Mouse (Mus musculus): ENCODE measurements at regions not wholly inside any gene's neighbourhood (a gene's known extent, or its start where the extent isn't known, plus 50 kb on each side); places are given as distances from the start of the nearest gene placed in this dataset.

DNA sequence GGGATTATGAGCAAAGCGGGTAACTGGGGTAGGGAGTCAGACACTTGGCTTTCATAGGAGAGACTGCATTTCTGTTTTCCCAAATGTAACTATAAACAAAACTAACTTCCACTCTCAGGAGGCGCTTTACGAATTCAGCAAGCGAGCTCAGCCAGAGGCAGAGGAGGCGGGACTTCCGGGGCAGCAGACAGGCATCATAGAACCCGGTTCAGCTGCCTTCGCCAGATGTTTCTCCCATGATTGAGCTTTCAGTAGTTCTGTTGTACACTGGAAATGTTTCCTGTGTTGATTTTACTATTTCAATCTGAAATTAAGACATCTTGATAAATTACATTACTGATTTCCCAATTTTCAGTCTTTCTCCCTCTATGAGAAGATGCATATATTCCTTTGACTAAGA lies 92.9 kb downstream of the Zfp365 start:
- no peaks in the 10 kb centered on the region for H3K27me3 ChIP-seq (ENCODE audit: control insufficient read depth, insufficient read depth, low read length)
- H3K4me1 ChIP-seq (ENCODE audit: control insufficient read depth in 2 of 2, insufficient read depth in 2 of 2, low read length in 2 of 2) = no peaks in the 10 kb centered on the region
- no peaks in the 10 kb centered on the region for H3K36me3 ChIP-seq (ENCODE audit: control insufficient read depth, insufficient read depth, low read length)
- ATAC-seq (ENCODE audit: insufficient number of reproducible peaks, insufficient read depth, low FRiP score, low read depth) = no peak
- H3K9me3 ChIP-seq (ENCODE audit: control insufficient read depth, low read length) = peaks cover 4% of the 10 kb centered on the region; the same call in 1 of the 2 replicates
- 85% methylated on average over 8 of the region's 8 CpGs for WGBS
- H3K4me2 ChIP-seq (ENCODE audit: low read length) = no peak overlapping the region
- no peak overlapping the region for H3K9ac ChIP-seq (ENCODE audit: low read length)
- H3K27ac ChIP-seq (replicated peaks in 1 of 2; ENCODE audit: control insufficient read depth in 1 of 2, insufficient read depth in 1 of 2, low read depth in 2 of 2, low read length in 2 of 2) = no peak overlapping the region
- H3K4me3 ChIP-seq (ENCODE audit: control insufficient read depth in 1 of 2, insufficient read depth in 1 of 2, low read depth in 1 of 2, low read length in 2 of 2) = no peak overlapping the region

DNA sequence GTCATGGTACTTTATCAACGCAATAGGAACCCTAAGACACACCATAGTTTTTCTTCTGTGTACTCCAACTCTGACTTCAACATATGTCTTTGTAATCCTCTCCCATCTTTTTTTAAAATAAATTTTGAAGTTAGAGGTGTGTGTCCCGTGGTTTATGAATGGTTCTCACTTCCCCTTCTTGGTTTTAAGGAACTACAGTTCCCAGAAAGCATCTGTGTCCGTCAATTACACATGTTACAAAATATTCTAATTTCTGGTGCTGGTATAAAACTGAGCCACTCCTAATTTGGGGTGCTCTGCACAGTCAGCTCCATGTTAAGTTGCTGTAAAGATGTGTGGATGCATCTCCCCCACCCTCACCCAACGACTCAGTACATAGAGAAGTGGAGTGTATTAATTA lies 98.6 kb downstream of the Zfp365 start:
- no peaks in the 10 kb centered on the region for H3K27me3 ChIP-seq (ENCODE audit: control insufficient read depth, insufficient read depth, low read length)
- 72% methylated on average over 4 of the region's 4 CpGs for WGBS
- no peak for ATAC-seq (ENCODE audit: insufficient number of reproducible peaks, insufficient read depth, low FRiP score, low read depth)

DNA sequence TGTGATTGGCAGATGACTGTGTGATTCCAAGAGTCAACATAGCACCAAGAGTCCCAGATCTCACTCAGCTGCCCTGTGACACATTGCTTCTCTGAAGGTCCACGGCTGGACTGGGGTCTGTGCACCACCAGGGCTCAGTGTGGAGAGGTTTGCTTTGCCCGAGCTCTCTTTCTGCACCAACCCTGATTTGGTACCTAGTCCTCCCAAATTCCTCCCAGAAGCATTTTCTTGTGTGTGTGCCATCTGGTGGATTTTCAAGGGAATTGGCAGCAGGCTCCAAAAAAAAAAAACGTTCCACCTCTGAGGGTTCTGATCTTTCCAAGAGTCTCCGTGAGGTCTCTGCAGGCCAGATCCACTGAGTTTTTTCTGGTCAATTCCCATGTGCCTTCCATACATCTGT lies 107.3 kb downstream of the Zfp365 start:
- no peak overlapping the region for H3K9ac ChIP-seq (ENCODE audit: low read length)
- ATAC-seq (ENCODE audit: insufficient number of reproducible peaks, insufficient read depth, low FRiP score, low read depth) = no peak
- no peak overlapping the region for H3K4me3 ChIP-seq (ENCODE audit: control insufficient read depth in 1 of 2, insufficient read depth in 1 of 2, low read depth in 1 of 2, low read length in 2 of 2)
- no peak overlapping the region for H3K27ac ChIP-seq (replicated peaks in 1 of 2; ENCODE audit: control insufficient read depth in 1 of 2, insufficient read depth in 1 of 2, low read depth in 2 of 2, low read length in 2 of 2)
- no peaks in the 10 kb centered on the region for H3K27me3 ChIP-seq (ENCODE audit: control insufficient read depth, insufficient read depth, low read length)
- no peaks in the 10 kb centered on the region for H3K36me3 ChIP-seq (ENCODE audit: control insufficient read depth, insufficient read depth, low read length)
- WGBS = 27% methylated on average over 4 of the region's 4 CpGs
- H3K9me3 ChIP-seq (ENCODE audit: control insufficient read depth, low read length) = no peaks in the 10 kb centered on the region
- H3K4me2 ChIP-seq (ENCODE audit: low read length) = no peak overlapping the region
- no peaks in the 10 kb centered on the region for H3K4me1 ChIP-seq (ENCODE audit: control insufficient read depth in 2 of 2, insufficient read depth in 2 of 2, low read length in 2 of 2)

More for the DNA sequence above, 98.6 kb downstream of the Zfp365 start:
- no peaks in the 10 kb centered on the region for H3K36me3 ChIP-seq (ENCODE audit: control insufficient read depth, insufficient read depth, low read length)
- no peak overlapping the region for H3K27ac ChIP-seq (replicated peaks in 1 of 2; ENCODE audit: control insufficient read depth in 1 of 2, insufficient read depth in 1 of 2, low read depth in 2 of 2, low read length in 2 of 2)
- H3K4me3 ChIP-seq (ENCODE audit: control insufficient read depth in 1 of 2, insufficient read depth in 1 of 2, low read depth in 1 of 2, low read length in 2 of 2) = no peak overlapping the region
- no peak overlapping the region for H3K4me2 ChIP-seq (ENCODE audit: low read length)
- no peaks in the 10 kb centered on the region for H3K4me1 ChIP-seq (ENCODE audit: control insufficient read depth in 2 of 2, insufficient read depth in 2 of 2, low read length in 2 of 2)
- H3K9ac ChIP-seq (ENCODE audit: low read length) = no peak overlapping the region
- peaks cover 4% of the 10 kb centered on the region; the same call in 1 of the 2 replicates for H3K9me3 ChIP-seq (ENCODE audit: control insufficient read depth, low read length)

DNA sequence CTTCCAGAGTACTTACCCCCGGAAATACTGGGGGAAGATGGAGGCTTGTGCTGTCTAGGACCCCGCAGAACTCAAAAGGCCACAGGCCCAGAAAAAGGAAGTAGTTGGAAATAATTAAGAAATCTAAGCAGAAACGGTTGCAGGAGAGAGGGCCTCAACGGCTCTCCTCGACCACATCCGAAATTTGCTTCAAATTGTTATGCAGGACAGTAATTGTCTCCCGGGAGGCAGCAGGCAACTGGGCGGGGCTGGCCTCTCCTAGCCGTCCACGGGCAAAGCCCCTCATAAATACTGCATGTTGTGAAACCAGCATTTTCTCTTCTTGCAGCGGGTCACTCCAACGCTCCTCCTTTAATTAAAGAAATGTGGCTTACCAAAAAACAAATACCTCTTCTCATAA lies 107.8 kb downstream of the Zfp365 start:
- H3K36me3 ChIP-seq (ENCODE audit: control insufficient read depth, insufficient read depth, low read length) = no peaks in the 10 kb centered on the region
- no peak overlapping the region for H3K27ac ChIP-seq (replicated peaks in 1 of 2; ENCODE audit: control insufficient read depth in 1 of 2, insufficient read depth in 1 of 2, low read depth in 2 of 2, low read length in 2 of 2)
- no peak for ATAC-seq (ENCODE audit: insufficient number of reproducible peaks, insufficient read depth, low FRiP score, low read depth)
- no peaks in the 10 kb centered on the region for H3K9me3 ChIP-seq (ENCODE audit: control insufficient read depth, low read length)
- no peak overlapping the region for H3K9ac ChIP-seq (ENCODE audit: low read length)
- H3K27me3 ChIP-seq (ENCODE audit: control insufficient read depth, insufficient read depth, low read length) = no peaks in the 10 kb centered on the region
- H3K4me1 ChIP-seq (ENCODE audit: control insufficient read depth in 2 of 2, insufficient read depth in 2 of 2, low read length in 2 of 2) = no peaks in the 10 kb centered on the region
- no peak overlapping the region for H3K4me3 ChIP-seq (ENCODE audit: control insufficient read depth in 1 of 2, insufficient read depth in 1 of 2, low read depth in 1 of 2, low read length in 2 of 2)
- whole genome bisulfite sequencing = 77% methylated on average over 12 of the region's 12 CpGs
- no peak overlapping the region for H3K4me2 ChIP-seq (ENCODE audit: low read length)

DNA sequence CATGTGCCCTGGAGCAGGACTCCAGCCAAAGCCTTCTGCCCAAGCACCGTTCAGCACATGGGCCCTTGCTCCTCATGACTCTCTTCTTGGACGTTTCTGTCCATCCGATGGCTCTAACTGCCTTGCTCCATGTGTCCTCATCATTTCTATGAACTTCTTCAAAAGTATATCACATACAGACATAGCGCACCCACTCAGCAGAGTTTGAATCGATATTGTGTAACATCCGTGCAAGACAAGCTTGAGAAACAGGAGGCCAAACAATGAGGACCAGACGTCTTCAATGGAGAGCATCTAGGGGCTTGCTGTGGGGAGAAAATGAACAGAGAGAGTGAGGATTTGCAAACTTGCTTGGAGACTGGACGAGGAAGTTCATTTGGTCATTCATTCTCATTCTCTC lies 110.3 kb downstream of the Zfp365 start:
- Histone ChIP-seq H3K27me3 (ENCODE audit: control insufficient read depth, insufficient read depth, low read length) (no peaks in the 10 kb centered on the region), H3K4me1 (ENCODE audit: control insufficient read depth in 2 of 2, insufficient read depth in 2 of 2, low read length in 2 of 2) (no peaks in the 10 kb centered on the region), H3K36me3 (ENCODE audit: control insufficient read depth, insufficient read depth, low read length) (no peaks in the 10 kb centered on the region), H3K9me3 (ENCODE audit: control insufficient read depth, low read length) (0 out of 2 replicates have a peak, but pooled peaks cover 5% of the 10 kb centered on the region), H3K9ac (ENCODE audit: low read length) (no peak overlapping the region), H3K4me2 (ENCODE audit: low read length) (no peak overlapping the region), H3K4me3 (ENCODE audit: control insufficient read depth in 1 of 2, insufficient read depth in 1 of 2, low read depth in 1 of 2, low read length in 2 of 2) (no peak overlapping the region), H3K27ac (replicated peaks in 1 of 2; ENCODE audit: control insufficient read depth in 1 of 2, insufficient read depth in 1 of 2, low read depth in 2 of 2, low read length in 2 of 2) (no peak overlapping the region)
- WGBS = 90% methylated on average over 8 of the region's 8 CpGs
- ATAC-seq (ENCODE audit: insufficient number of reproducible peaks, insufficient read depth, low FRiP score, low read depth) = no peak

DNA sequence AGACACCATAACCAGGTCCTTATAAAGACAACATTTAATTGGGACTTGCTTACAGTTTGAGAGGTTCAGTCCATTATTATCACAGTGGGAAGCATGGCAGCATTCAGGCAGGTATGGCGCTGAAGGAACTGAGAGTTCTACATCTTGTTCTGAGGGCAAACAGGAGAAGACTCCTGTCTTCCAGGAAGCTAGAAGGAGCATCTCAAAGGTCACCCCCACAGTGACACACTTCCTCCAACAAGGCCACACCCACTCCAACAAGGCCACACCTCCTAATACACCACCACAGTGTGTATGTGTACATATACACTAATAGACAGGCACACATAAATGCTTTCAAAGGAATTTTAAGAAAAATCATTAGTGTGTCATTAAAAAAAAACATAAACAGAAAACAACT lies 110.8 kb downstream of the Zfp365 start:
- Histone ChIP-seq H3K4me1 (ENCODE audit: control insufficient read depth in 2 of 2, insufficient read depth in 2 of 2, low read length in 2 of 2) (no peaks in the 10 kb centered on the region), H3K27me3 (ENCODE audit: control insufficient read depth, insufficient read depth, low read length) (no peaks in the 10 kb centered on the region), H3K36me3 (ENCODE audit: control insufficient read depth, insufficient read depth, low read length) (no peaks in the 10 kb centered on the region), H3K4me3 (ENCODE audit: control insufficient read depth in 1 of 2, insufficient read depth in 1 of 2, low read depth in 1 of 2, low read length in 2 of 2) (no peak overlapping the region), H3K9me3 (ENCODE audit: control insufficient read depth, low read length) (0 out of 2 replicates have a peak, but pooled peaks cover 5% of the 10 kb centered on the region), H3K27ac (replicated peaks in 1 of 2; ENCODE audit: control insufficient read depth in 1 of 2, insufficient read depth in 1 of 2, low read depth in 2 of 2, low read length in 2 of 2) (no peak overlapping the region), H3K4me2 (ENCODE audit: low read length) (no peak overlapping the region), H3K9ac (ENCODE audit: low read length) (no peak overlapping the region)
- 92% methylated on average over 1 of the region's 1 CpGs for WGBS
- ATAC-seq (ENCODE audit: insufficient number of reproducible peaks, insufficient read depth, low FRiP score, low read depth) = no peak

DNA sequence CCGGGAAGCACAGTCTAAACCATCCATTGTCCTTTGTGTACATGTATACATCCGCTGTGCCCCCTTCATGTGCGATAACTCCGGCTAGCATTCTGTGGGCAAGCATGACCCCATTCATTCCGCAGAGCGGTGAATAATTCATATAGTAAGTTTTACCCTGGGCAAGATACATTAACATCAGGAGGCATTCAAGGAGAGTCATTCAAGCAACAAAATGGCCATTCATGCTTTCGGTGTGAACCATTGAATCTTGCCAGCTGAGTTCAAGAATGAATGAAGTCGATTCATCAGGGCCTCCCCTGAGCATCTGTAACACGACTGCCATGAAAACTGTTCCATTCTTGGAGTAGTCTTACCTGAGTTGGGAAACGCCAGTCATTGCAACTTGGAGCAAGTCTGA lies 113.5 kb downstream of the Zfp365 start:
- Histone ChIP-seq H3K9me3 (ENCODE audit: control insufficient read depth, low read length) (0 out of 2 replicates have a peak, but pooled peaks cover 5% of the 10 kb centered on the region), H3K4me2 (ENCODE audit: low read length) (no peak overlapping the region), H3K27ac (replicated peaks in 1 of 2; ENCODE audit: control insufficient read depth in 1 of 2, insufficient read depth in 1 of 2, low read depth in 2 of 2, low read length in 2 of 2) (no peak overlapping the region), H3K4me3 (ENCODE audit: control insufficient read depth in 1 of 2, insufficient read depth in 1 of 2, low read depth in 1 of 2, low read length in 2 of 2) (no peak overlapping the region), H3K36me3 (ENCODE audit: control insufficient read depth, insufficient read depth, low read length) (no peaks in the 10 kb centered on the region), H3K27me3 (ENCODE audit: control insufficient read depth, insufficient read depth, low read length) (no peaks in the 10 kb centered on the region), H3K9ac (ENCODE audit: low read length) (no peak overlapping the region), H3K4me1 (ENCODE audit: control insufficient read depth in 2 of 2, insufficient read depth in 2 of 2, low read length in 2 of 2) (no peaks in the 10 kb centered on the region)
- ATAC-seq (ENCODE audit: insufficient number of reproducible peaks, insufficient read depth, low FRiP score, low read depth) = no peak
- WGBS = 86% methylated on average over 10 of the region's 10 CpGs

DNA sequence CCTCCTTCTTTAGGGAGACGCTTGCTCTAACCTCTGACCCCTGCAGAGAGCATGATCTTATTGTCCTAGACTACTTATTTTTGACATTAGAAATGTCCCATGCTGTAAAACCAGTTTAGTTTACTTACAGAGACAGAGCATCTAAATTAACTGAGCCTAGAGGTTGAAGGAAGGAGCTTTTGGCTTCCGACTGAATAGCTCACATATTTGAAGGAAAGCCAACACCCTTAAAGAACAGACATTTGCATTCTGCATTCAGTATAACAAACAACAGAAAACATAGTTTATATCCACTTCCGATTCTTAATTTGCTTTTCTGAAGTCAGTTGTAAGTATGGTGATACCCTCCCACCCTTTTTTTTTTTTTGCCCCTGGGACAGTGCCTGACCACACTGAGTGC lies 119.3 kb downstream of the Zfp365 start:
- Histone ChIP-seq H3K4me3 (ENCODE audit: control insufficient read depth in 1 of 2, insufficient read depth in 1 of 2, low read depth in 1 of 2, low read length in 2 of 2) (no peak overlapping the region), H3K27me3 (ENCODE audit: control insufficient read depth, insufficient read depth, low read length) (no peaks in the 10 kb centered on the region), H3K9ac (ENCODE audit: low read length) (no peak overlapping the region), H3K4me2 (ENCODE audit: low read length) (no peak overlapping the region), H3K9me3 (ENCODE audit: control insufficient read depth, low read length) (0 out of 2 replicates have a peak, but pooled peaks cover 5% of the 10 kb centered on the region), H3K4me1 (ENCODE audit: control insufficient read depth in 2 of 2, insufficient read depth in 2 of 2, low read length in 2 of 2) (no peaks in the 10 kb centered on the region), H3K27ac (replicated peaks in 1 of 2; ENCODE audit: control insufficient read depth in 1 of 2, insufficient read depth in 1 of 2, low read depth in 2 of 2, low read length in 2 of 2) (no peak overlapping the region), H3K36me3 (ENCODE audit: control insufficient read depth, insufficient read depth, low read length) (no peaks in the 10 kb centered on the region)
- no peak for ATAC-seq (ENCODE audit: insufficient number of reproducible peaks, insufficient read depth, low FRiP score, low read depth)
- 82% methylated on average over 3 of the region's 3 CpGs for WGBS
